Mouse (Mus musculus): ENCODE measurements around the gene Olfr331. TPM values are rescaled to one million over a fixed set of nuclear protein-coding genes. Genes with fewer than 3 reads are reported as not detected.

The Olfr331 gene
- total and polyA plus RNA-seq, 2 experiments from 2014 or later, result not detected

DNA sequence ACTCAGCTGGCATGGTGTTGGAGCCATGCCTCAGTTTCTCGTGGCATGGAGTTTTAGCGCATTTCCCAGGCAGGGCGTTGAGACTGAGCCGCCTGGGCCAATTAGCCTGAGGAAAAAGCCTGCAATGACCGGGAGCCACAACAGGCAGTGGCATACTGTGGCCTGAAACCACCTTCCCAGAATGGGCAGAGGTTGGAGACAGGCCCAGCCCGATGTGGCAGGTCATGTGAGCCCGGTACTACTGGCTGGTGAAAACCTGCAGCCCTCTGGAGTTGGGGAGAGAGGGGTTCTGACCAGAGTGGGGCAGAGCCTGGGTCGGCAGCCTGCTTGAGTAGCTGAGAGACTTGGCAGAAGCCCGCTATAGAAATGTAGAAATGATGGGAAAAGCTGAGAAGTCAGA, 3.6 kb downstream of the Olfr331 start:
- no peak for ATAC-seq
- H3K4me2 ChIP-seq (ENCODE audit: low read depth, low read length), result no peak overlapping the region
- no peak for TF ChIP-seq CTCF (IDR thresholded peaks at IDR 0.05; ENCODE audit: low read depth)
- no peak overlapping the region for H3K27ac ChIP-seq
- WGBS, result 78% methylated on average over 9 of the region's 9 CpGs
- no peak overlapping the region for H3K4me3 ChIP-seq (ENCODE audit: low read length)
- H3K27me3 ChIP-seq (ENCODE audit: insufficient read depth, low read length), result no peaks in the 10 kb centered on the region
- H3K9ac ChIP-seq (replicated peaks; ENCODE audit: low read length), result no peak overlapping the region
- no peaks in the 10 kb centered on the region for H3K36me3 ChIP-seq (ENCODE audit: insufficient read depth, low read length)
- H3K9me3 ChIP-seq (ENCODE audit: low read length), result no peaks in the 10 kb centered on the region; the same call in 1 of the 2 replicates
- no peaks in the 10 kb centered on the region for H3K4me1 ChIP-seq (ENCODE audit: insufficient read depth, low read length)
- DNase-seq (ENCODE audit: low spot score), result no peak

DNA sequence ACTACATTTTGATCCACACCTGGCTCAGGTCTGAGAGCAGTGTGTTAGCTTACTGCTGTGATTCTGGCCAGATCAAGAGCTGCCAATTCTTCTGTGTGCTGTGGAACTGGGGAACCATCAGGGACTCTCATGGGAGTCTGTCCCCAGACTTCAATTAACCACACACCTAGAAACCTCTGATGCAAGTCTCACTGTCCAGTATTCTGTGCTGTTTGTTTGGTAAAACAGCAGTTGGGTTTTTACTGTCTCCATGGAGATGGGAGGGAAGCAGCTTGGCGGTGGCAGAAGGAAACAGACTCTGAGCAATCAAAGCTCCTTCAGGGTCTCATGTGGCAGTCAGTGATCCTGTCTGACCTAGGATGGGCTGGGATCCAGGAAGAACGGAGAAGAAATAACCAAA, 9.9 kb downstream of the Olfr331 start, which contains the start of gene Olfr332:
TSS of gene Olfr332 (minus strand) at position 101 of the 400 bp plus-strand sequence.
- H3K4me3 ChIP-seq (ENCODE audit: low read length), result no peak within 1 kb of the TSS
- no peak for TF ChIP-seq CTCF (IDR thresholded peaks at IDR 0.05; ENCODE audit: low read depth)
- H3K4me1 ChIP-seq (ENCODE audit: insufficient read depth, low read length), result no peaks in the 10 kb centered on the region
- no peak within 1 kb of the TSS for H3K4me2 ChIP-seq (ENCODE audit: low read depth, low read length)
- no peaks in the 10 kb centered on the region; the same call in 1 of the 2 replicates for H3K9me3 ChIP-seq (ENCODE audit: low read length)
- 54% methylated on average over 2 of the region's 2 CpGs for WGBS
- no peak for DNase-seq (ENCODE audit: low spot score)
- H3K9ac ChIP-seq (replicated peaks; ENCODE audit: low read length), result no peak within 1 kb of the TSS
- no peak within 1 kb of the TSS for H3K27ac ChIP-seq
- ATAC-seq, result no peak
- H3K27me3 ChIP-seq (ENCODE audit: insufficient read depth, low read length), result no peaks in the 10 kb centered on the region
- no peaks in the 10 kb centered on the region for H3K36me3 ChIP-seq (ENCODE audit: insufficient read depth, low read length)

DNA sequence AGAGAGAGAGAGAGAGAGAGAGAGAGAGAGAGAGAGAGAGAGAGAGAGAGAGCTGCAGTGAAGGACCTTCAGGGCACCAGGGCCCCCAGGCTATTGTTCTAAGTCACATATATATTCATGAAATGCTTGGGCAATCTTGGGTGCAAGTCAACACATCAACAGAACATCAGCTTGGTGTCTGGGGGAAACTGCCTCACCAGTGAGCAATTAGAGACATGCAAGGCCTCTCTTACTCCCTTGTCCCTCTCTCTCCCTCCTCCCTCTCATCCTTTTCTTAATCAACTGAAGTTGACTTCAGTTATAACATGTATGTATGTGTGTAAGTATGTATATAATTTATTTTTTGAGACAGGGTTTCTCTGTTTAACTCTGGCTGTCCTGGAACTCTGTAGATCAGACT, 40.2 kb downstream of the Olfr331 start, which contains the start of gene Olfr30:
TSS of gene Olfr30 (minus strand) at position 101 of the 400 bp plus-strand sequence.
- ATAC-seq, result no peak
- no peak within 1 kb of the TSS for H3K27ac ChIP-seq
- H3K9me3 ChIP-seq (ENCODE audit: low read length), result no peaks in the 10 kb centered on the region
- DNase-seq (ENCODE audit: low spot score), result no peak
- H3K4me3 ChIP-seq (ENCODE audit: low read length), result no peak within 1 kb of the TSS
- H3K9ac ChIP-seq (replicated peaks; ENCODE audit: low read length), result no peak within 1 kb of the TSS
- no peak within 1 kb of the TSS for H3K4me2 ChIP-seq (ENCODE audit: low read depth, low read length)
- H3K36me3 ChIP-seq (ENCODE audit: insufficient read depth, low read length), result no peaks in the 10 kb centered on the region
- no peak for TF ChIP-seq CTCF (IDR thresholded peaks at IDR 0.05; ENCODE audit: low read depth)
- H3K4me1 ChIP-seq (ENCODE audit: insufficient read depth, low read length), result no peaks in the 10 kb centered on the region
- H3K27me3 ChIP-seq (ENCODE audit: insufficient read depth, low read length), result no peaks in the 10 kb centered on the region

DNA sequence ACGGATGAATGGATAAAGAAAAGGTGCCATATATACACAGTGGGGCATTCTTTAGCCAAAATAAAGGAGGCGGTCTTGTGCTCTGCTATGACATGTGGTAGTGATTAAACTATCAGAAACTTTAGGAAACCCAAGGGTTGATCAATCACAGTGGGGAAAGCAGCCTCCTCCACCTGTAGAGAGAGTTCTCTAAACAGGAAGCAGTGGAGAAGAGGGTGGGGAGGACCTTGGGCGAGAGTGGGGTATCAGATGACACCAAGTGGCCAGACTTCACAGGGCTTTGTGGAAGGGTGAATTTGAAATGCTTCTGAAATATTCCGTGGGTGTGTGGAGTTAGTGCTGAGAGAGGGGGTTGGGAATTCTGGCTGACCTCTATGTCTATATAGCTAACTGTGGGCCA, 48.8 kb downstream of the Olfr331 start:
- no peak for ATAC-seq
- no peaks in the 10 kb centered on the region for H3K4me1 ChIP-seq (ENCODE audit: insufficient read depth, low read length)
- no peak overlapping the region for H3K27ac ChIP-seq
- TF ChIP-seq CTCF (IDR thresholded peaks at IDR 0.05; ENCODE audit: low read depth), result no peak
- H3K27me3 ChIP-seq (ENCODE audit: insufficient read depth, low read length), result no peaks in the 10 kb centered on the region
- no peak for DNase-seq (ENCODE audit: low spot score)
- WGBS, result 71% methylated on average over 4 of the region's 4 CpGs
- no peaks in the 10 kb centered on the region; the same call in 1 of the 2 replicates for H3K9me3 ChIP-seq (ENCODE audit: low read length)
- no peaks in the 10 kb centered on the region for H3K36me3 ChIP-seq (ENCODE audit: insufficient read depth, low read length)
- no peak overlapping the region for H3K4me3 ChIP-seq (ENCODE audit: low read length)
- no peak overlapping the region for H3K4me2 ChIP-seq (ENCODE audit: low read depth, low read length)
- H3K9ac ChIP-seq (replicated peaks; ENCODE audit: low read length), result no peak overlapping the region

DNA sequence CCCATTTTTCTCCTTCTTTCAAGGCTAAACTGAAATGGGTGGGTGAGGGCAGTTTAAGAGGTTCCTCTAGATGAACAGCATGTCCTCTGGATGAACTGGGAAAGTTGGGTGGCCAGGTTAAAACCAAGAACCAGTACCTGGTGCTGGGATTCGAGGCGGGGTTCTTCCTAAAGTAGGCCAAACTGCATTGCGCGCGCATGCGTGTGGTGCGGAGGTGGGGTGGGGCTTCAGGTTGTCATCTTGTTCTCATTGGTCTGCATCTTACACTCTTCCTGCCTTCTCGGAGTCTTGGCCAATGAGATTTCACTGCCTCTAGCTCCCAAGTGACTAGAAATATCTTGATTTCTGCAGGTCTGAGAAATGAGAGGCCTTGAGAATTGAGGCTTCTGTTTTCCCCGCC, 49.6 kb downstream of the Olfr331 start, which contains the start of gene Lypd9:
TSS of gene Lypd9 (minus strand) at position 165 of the 400 bp plus-strand sequence.
- H3K9ac ChIP-seq (replicated peaks; ENCODE audit: low read length), result no peak within 1 kb of the TSS
- H3K9me3 ChIP-seq (ENCODE audit: low read length), result no peaks in the 10 kb centered on the region; the same call in 1 of the 2 replicates
- no peak for TF ChIP-seq CTCF (IDR thresholded peaks at IDR 0.05; ENCODE audit: low read depth)
- WGBS, result 95% methylated on average over 9 of the region's 9 CpGs
- DNase-seq (ENCODE audit: low spot score) (no peak), ATAC-seq (no peak)
- no peak within 1 kb of the TSS for H3K27ac ChIP-seq
- no peaks in the 10 kb centered on the region for H3K4me1 ChIP-seq (ENCODE audit: insufficient read depth, low read length)
- H3K36me3 ChIP-seq (ENCODE audit: insufficient read depth, low read length), result no peaks in the 10 kb centered on the region
- no peaks in the 10 kb centered on the region for H3K27me3 ChIP-seq (ENCODE audit: insufficient read depth, low read length)
- H3K4me2 ChIP-seq (ENCODE audit: low read depth, low read length), result no peak within 1 kb of the TSS
- H3K4me3 ChIP-seq (ENCODE audit: low read length), result no peak within 1 kb of the TSS

Other genes starting within 250 kb of the Olfr331 start
- gene 4930438A08Rik, start 227.8 kb downstream of the Olfr331 start, total RNA-seq (2014; rRNA removed), result not detected in 2 replicates
- not detected in 2 replicates for gene 4930438A08Rik, start 227.8 kb downstream of the Olfr331 start, polyA plus RNA-seq (2015; fragmentation: Nextera tagmentation; extraction: Ambion mirVana)
- gene Zfp692, start 195.5 kb downstream of the Olfr331 start, total RNA-seq (2014; rRNA removed), result 23.9 and 27.8 TPM in 2 replicates
- gene Zfp692, start 195.5 kb downstream of the Olfr331 start, polyA plus RNA-seq (2015; fragmentation: Nextera tagmentation; extraction: Ambion mirVana), result 19.7 and 21.9 TPM in 2 replicates
- gene Zfp672, start 172.2 kb downstream of the Olfr331 start, total RNA-seq (2014; rRNA removed), result 36.3 and 42.9 TPM in 2 replicates
- gene Zfp672, start 172.2 kb downstream of the Olfr331 start, polyA plus RNA-seq (2015; fragmentation: Nextera tagmentation; extraction: Ambion mirVana), result 43.8 TPM in 2 replicates
- 51.8 and 55.4 TPM in 2 replicates for gene Sh3bp5l, start 171.8 kb downstream of the Olfr331 start, total RNA-seq (2014; rRNA removed)
- gene Sh3bp5l, start 171.8 kb downstream of the Olfr331 start, polyA plus RNA-seq (2015; fragmentation: Nextera tagmentation; extraction: Ambion mirVana), result 39.7 and 40.3 TPM in 2 replicates
- not detected in 2 replicates for gene Lypd8, start 123.5 kb downstream of the Olfr331 start, total RNA-seq (2014; rRNA removed)
- not detected in 2 replicates for gene Lypd8, start 123.5 kb downstream of the Olfr331 start, polyA plus RNA-seq (2015; fragmentation: Nextera tagmentation; extraction: Ambion mirVana)
- gene 1810065E05Rik, start 81.5 kb downstream of the Olfr331 start, total RNA-seq (2014; rRNA removed), result not detected in 2 replicates
- not detected in 2 replicates for gene 1810065E05Rik, start 81.5 kb downstream of the Olfr331 start, polyA plus RNA-seq (2015; fragmentation: Nextera tagmentation; extraction: Ambion mirVana)
- not detected in 2 replicates for gene Gm12253, start 70.0 kb downstream of the Olfr331 start, total RNA-seq (2014; rRNA removed)
- gene Gm12253, start 70.0 kb downstream of the Olfr331 start, polyA plus RNA-seq (2015; fragmentation: Nextera tagmentation; extraction: Ambion mirVana), result not detected in 2 replicates
- not detected in 2 replicates for gene Lypd9, start 49.6 kb downstream of the Olfr331 start, total RNA-seq (2014; rRNA removed)
- gene Lypd9, start 49.6 kb downstream of the Olfr331 start, polyA plus RNA-seq (2015; fragmentation: Nextera tagmentation; extraction: Ambion mirVana), result not detected in 2 replicates
- not detected in 2 replicates for gene Olfr30, start 40.3 kb downstream of the Olfr331 start, total RNA-seq (2014; rRNA removed)
- not detected in 2 replicates for gene Olfr30, start 40.3 kb downstream of the Olfr331 start, polyA plus RNA-seq (2015; fragmentation: Nextera tagmentation; extraction: Ambion mirVana)
- not detected in 2 replicates for gene Olfr332, start 10.0 kb downstream of the Olfr331 start, total RNA-seq (2014; rRNA removed)
- not detected in 2 replicates for gene Olfr332, start 10.0 kb downstream of the Olfr331 start, polyA plus RNA-seq (2015; fragmentation: Nextera tagmentation; extraction: Ambion mirVana)
- gene Olfr330, start 32.3 kb upstream of the Olfr331 start, total RNA-seq (2014; rRNA removed), result not detected in 2 replicates
- 0.15 TPM in 1 of 2 replicates, not detected in the other for gene Olfr330, start 32.3 kb upstream of the Olfr331 start, polyA plus RNA-seq (2015; fragmentation: Nextera tagmentation; extraction: Ambion mirVana)
- not detected in 2 replicates for gene Olfr329-ps, start 43.9 kb upstream of the Olfr331 start, total RNA-seq (2014; rRNA removed)
- gene Olfr329-ps, start 43.9 kb upstream of the Olfr331 start, polyA plus RNA-seq (2015; fragmentation: Nextera tagmentation; extraction: Ambion mirVana), result 0.11 TPM in 1 of 2 replicates, not detected in the other
- not detected in 2 replicates for gene Olfr328, start 53.1 kb upstream of the Olfr331 start, total RNA-seq (2014; rRNA removed)
- not detected in 2 replicates for gene Olfr328, start 53.1 kb upstream of the Olfr331 start, polyA plus RNA-seq (2015; fragmentation: Nextera tagmentation; extraction: Ambion mirVana)
- gene Olfr224, start 68.0 kb upstream of the Olfr331 start, total RNA-seq (2014; rRNA removed), result not detected in 2 replicates
- gene Olfr224, start 68.0 kb upstream of the Olfr331 start, polyA plus RNA-seq (2015; fragmentation: Nextera tagmentation; extraction: Ambion mirVana), result 0.08 TPM in 1 of 2 replicates, not detected in the other
- gene Olfr325, start 75.2 kb upstream of the Olfr331 start, total RNA-seq (2014; rRNA removed), result not detected in 2 replicates
- gene Olfr325, start 75.2 kb upstream of the Olfr331 start, polyA plus RNA-seq (2015; fragmentation: Nextera tagmentation; extraction: Ambion mirVana), result not detected in 2 replicates
- 0.26 and 0.54 TPM in 2 replicates for gene Olfr324, start 92.5 kb upstream of the Olfr331 start, total RNA-seq (2014; rRNA removed)
- gene Olfr324, start 92.5 kb upstream of the Olfr331 start, polyA plus RNA-seq (2015; fragmentation: Nextera tagmentation; extraction: Ambion mirVana), result 0.05 and 0.13 TPM in 2 replicates
- gene 2210407C18Rik, start 113.5 kb upstream of the Olfr331 start, total RNA-seq (2014; rRNA removed), result not detected in 2 replicates
- not detected in 2 replicates for gene 2210407C18Rik, start 113.5 kb upstream of the Olfr331 start, polyA plus RNA-seq (2015; fragmentation: Nextera tagmentation; extraction: Ambion mirVana)
- not detected in 2 replicates for gene Olfr323, start 127.9 kb upstream of the Olfr331 start, total RNA-seq (2014; rRNA removed)
- not detected in 2 replicates for gene Olfr323, start 127.9 kb upstream of the Olfr331 start, polyA plus RNA-seq (2015; fragmentation: Nextera tagmentation; extraction: Ambion mirVana)
- 0.10 TPM in 1 of 2 replicates, not detected in the other for gene Trim58, start 137.9 kb upstream of the Olfr331 start, total RNA-seq (2014; rRNA removed)
- gene Trim58, start 137.9 kb upstream of the Olfr331 start, polyA plus RNA-seq (2015; fragmentation: Nextera tagmentation; extraction: Ambion mirVana), result 0.10 and 0.31 TPM in 2 replicates
- gene Olfr322, start 156.2 kb upstream of the Olfr331 start, total RNA-seq (2014; rRNA removed), result 0.07 and 0.16 TPM in 2 replicates
- gene Olfr322, start 156.2 kb upstream of the Olfr331 start, polyA plus RNA-seq (2015; fragmentation: Nextera tagmentation; extraction: Ambion mirVana), result not detected in 2 replicates
- gene Olfr320, start 178.5 kb upstream of the Olfr331 start, total RNA-seq (2014; rRNA removed), result not detected in 2 replicates
- gene Olfr320, start 178.5 kb upstream of the Olfr331 start, polyA plus RNA-seq (2015; fragmentation: Nextera tagmentation; extraction: Ambion mirVana), result not detected in 2 replicates
- gene Olfr319, start 196.6 kb upstream of the Olfr331 start, total RNA-seq (2014; rRNA removed), result not detected in 2 replicates
- gene Olfr319, start 196.6 kb upstream of the Olfr331 start, polyA plus RNA-seq (2015; fragmentation: Nextera tagmentation; extraction: Ambion mirVana), result not detected in 2 replicates
- gene Olfr318, start 221.4 kb upstream of the Olfr331 start, total RNA-seq (2014; rRNA removed), result not detected in 2 replicates
- not detected in 2 replicates for gene Olfr318, start 221.4 kb upstream of the Olfr331 start, polyA plus RNA-seq (2015; fragmentation: Nextera tagmentation; extraction: Ambion mirVana)
- gene Olfr317, start 236.6 kb upstream of the Olfr331 start, total RNA-seq (2014; rRNA removed), result 1.7 and 2.3 TPM in 2 replicates
- 0.08 and 0.18 TPM in 2 replicates for gene Olfr317, start 236.6 kb upstream of the Olfr331 start, polyA plus RNA-seq (2015; fragmentation: Nextera tagmentation; extraction: Ambion mirVana)